Mouse (Mus musculus): ENCODE results near the gene Zfp78.

DNA sequence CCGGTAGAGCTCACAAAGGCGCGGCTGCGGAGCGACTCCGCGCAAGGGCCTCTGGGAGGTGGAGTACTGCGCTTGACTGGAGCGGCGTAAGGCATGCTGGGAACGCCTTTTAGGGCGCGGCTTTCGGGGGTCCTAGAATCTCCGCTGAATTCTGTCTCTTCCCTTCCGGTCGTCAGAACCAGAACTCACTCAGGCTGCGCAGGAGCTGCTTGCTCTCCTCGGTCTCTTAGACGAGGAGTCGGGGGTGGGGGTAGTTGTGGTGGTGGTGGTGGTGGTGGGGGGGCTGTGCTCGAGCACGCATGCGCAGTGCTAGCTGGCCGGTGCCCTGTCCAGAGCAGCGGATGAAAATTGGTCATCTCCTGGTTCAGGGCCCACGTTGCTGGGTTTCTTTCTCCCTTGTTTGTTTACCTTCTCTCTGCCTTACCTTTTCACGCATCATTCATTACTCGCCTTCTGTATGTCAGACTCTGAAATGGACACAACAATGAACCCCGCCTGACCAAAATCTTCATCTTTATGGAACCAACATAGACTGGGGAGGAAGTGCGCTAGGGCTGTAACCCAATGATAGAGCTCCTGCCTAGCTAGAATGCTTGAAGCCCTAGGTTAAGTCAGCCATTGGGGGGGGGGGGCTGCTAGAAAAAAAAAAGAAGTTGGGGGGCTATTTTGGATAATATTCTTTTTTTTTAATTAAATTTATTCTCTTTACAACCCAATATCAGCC lies 31.7 kb upstream of the Zfp78 start, which contains the start of gene Zfp583:
- TF ChIP-seq POLR2A (IDR thresholded peaks at IDR 0.05; ENCODE audit: borderline replicate concordance, extremely low read depth, insufficient read depth, insufficient read length, poor library complexity, severe bottlenecking) = peak; percentile 32; the same call in 1 of the 2 replicates
- no peak for TF ChIP-seq CTCF (IDR thresholded peaks at IDR 0.05; ENCODE audit: borderline replicate concordance, extremely low read depth, insufficient read depth, insufficient read length)
